Mouse (Mus musculus): ENCODE results near the gene Dlgap4. TPM values are rescaled to one million over a fixed set of nuclear protein-coding genes. Genes with fewer than 3 reads are reported as not detected.

Gene Dlgap4
- total and polyA plus RNA-seq, 2 experiments from 2014 or later: 166 to 173 TPM

- WGBS: 95% methylated on average over 9 of the region's 9 CpGs
- no peak for TF ChIP-seq CTCF (IDR thresholded peaks at IDR 0.05; ENCODE audit: low read depth)
- H3K9ac ChIP-seq (replicated peaks; ENCODE audit: low read length): no peak overlapping the region
- H3K9me3 ChIP-seq (ENCODE audit: low read length): no peaks in the 10 kb centered on the region
- DNase-seq (ENCODE audit: low spot score): no peak
- H3K4me2 ChIP-seq (ENCODE audit: low read depth, low read length): no peak overlapping the region
- H3K36me3 ChIP-seq (ENCODE audit: insufficient read depth, low read length): peaks cover 60% of the 10 kb centered on the region
- H3K27ac ChIP-seq: no peak overlapping the region
- H3K27me3 ChIP-seq (ENCODE audit: insufficient read depth, low read length): no peaks in the 10 kb centered on the region
- H3K4me1 ChIP-seq (ENCODE audit: insufficient read depth, low read length): no peaks in the 10 kb centered on the region
- ATAC-seq: no peak
- no peak overlapping the region for H3K4me3 ChIP-seq (ENCODE audit: low read length)
Observed at GRCm38 (mm10) chr2:156756937-156757336, 143.4 kb downstream of the Dlgap4 start.

GRCm38 (mm10) chr2:156760843-156761505 lies 147.5 kb downstream of the Dlgap4 start:
- Histone ChIP-seq H3K27me3 (ENCODE audit: insufficient read depth, low read length) (no peaks in the 10 kb centered on the region), H3K36me3 (ENCODE audit: insufficient read depth, low read length) (peaks cover 62% of the 10 kb centered on the region), H3K4me2 (ENCODE audit: low read depth, low read length) (no peak overlapping the region), H3K4me1 (ENCODE audit: insufficient read depth, low read length) (no peaks in the 10 kb centered on the region), H3K27ac (no peak overlapping the region), H3K9me3 (ENCODE audit: low read length) (no peaks in the 10 kb centered on the region), H3K4me3 (ENCODE audit: low read length) (no peak overlapping the region), H3K9ac (replicated peaks; ENCODE audit: low read length) (no peak overlapping the region)
- DNase-seq (ENCODE audit: low spot score) (no peak), ATAC-seq (no peak)
- WGBS: 90% methylated on average over 5 of the region's 5 CpGs
- TF ChIP-seq CTCF (IDR thresholded peaks at IDR 0.05; ENCODE audit: low read depth): peak; percentile 49

- Histone ChIP-seq H3K27me3 (ENCODE audit: insufficient read depth, low read length) (no peaks in the 10 kb centered on the region), H3K4me3 (ENCODE audit: low read length) (no peak overlapping the region), H3K36me3 (ENCODE audit: insufficient read depth, low read length) (peaks cover 55% of the 10 kb centered on the region), H3K4me1 (ENCODE audit: insufficient read depth, low read length) (no peaks in the 10 kb centered on the region), H3K27ac (peak overlapping the region; percentile 41), H3K9me3 (ENCODE audit: low read length) (no peaks in the 10 kb centered on the region), H3K4me2 (ENCODE audit: low read depth, low read length) (no peak overlapping the region), H3K9ac (replicated peaks; ENCODE audit: low read length) (no peak overlapping the region)
- ATAC-seq (no peak), DNase-seq (ENCODE audit: low spot score) (no peak)
- no peak for TF ChIP-seq CTCF (IDR thresholded peaks at IDR 0.05; ENCODE audit: low read depth)
- WGBS: 90% methylated on average over 17 of the region's 17 CpGs
Observed at GRCm38 (mm10) chr2:156761521-156762278, 148.2 kb downstream of the Dlgap4 start.

- DNase-seq (ENCODE audit: low spot score) (peak; percentile 16), ATAC-seq (no peak)
- H3K4me2 ChIP-seq (ENCODE audit: low read depth, low read length): no peak overlapping the region
- H3K9me3 ChIP-seq (ENCODE audit: low read length): no peaks in the 10 kb centered on the region
- H3K27ac ChIP-seq: peak overlapping the region; percentile 41; the same call in 1 of the 2 replicates
- no peaks in the 10 kb centered on the region for H3K4me1 ChIP-seq (ENCODE audit: insufficient read depth, low read length)
- H3K4me3 ChIP-seq (ENCODE audit: low read length): no peak overlapping the region
- no peaks in the 10 kb centered on the region for H3K27me3 ChIP-seq (ENCODE audit: insufficient read depth, low read length)
- no peak for TF ChIP-seq CTCF (IDR thresholded peaks at IDR 0.05; ENCODE audit: low read depth)
- no peak overlapping the region for H3K9ac ChIP-seq (replicated peaks; ENCODE audit: low read length)
- 70% methylated on average over 21 of the region's 21 CpGs for WGBS
- H3K36me3 ChIP-seq (ENCODE audit: insufficient read depth, low read length): peaks cover 47% of the 10 kb centered on the region
Observed at GRCm38 (mm10) chr2:156762499-156762898, 149.0 kb downstream of the Dlgap4 start.

- Histone ChIP-seq H3K4me1 (ENCODE audit: insufficient read depth, low read length) (no peaks in the 10 kb centered on the region), H3K27me3 (ENCODE audit: insufficient read depth, low read length) (no peaks in the 10 kb centered on the region), H3K9ac (replicated peaks; ENCODE audit: low read length) (no peak overlapping the region), H3K4me3 (ENCODE audit: low read length) (no peak overlapping the region), H3K36me3 (ENCODE audit: insufficient read depth, low read length) (peaks cover 43% of the 10 kb centered on the region), H3K27ac (peak overlapping the region; percentile 41; the same call in 1 of the 2 replicates), H3K4me2 (ENCODE audit: low read depth, low read length) (no peak overlapping the region), H3K9me3 (ENCODE audit: low read length) (no peaks in the 10 kb centered on the region)
- TF ChIP-seq CTCF (IDR thresholded peaks at IDR 0.05; ENCODE audit: low read depth): no peak
- WGBS: 65% methylated on average over 11 of the region's 11 CpGs
- DNase-seq (ENCODE audit: low spot score): peak; percentile 63
- peak; percentile 41; the same call in 1 of the 2 replicates for ATAC-seq
Observed at GRCm38 (mm10) chr2:156763101-156763500, 149.6 kb downstream of the Dlgap4 start.

- no peak for DNase-seq (ENCODE audit: low spot score)
- Histone ChIP-seq H3K4me2 (ENCODE audit: low read depth, low read length) (no peak overlapping the region), H3K4me1 (ENCODE audit: insufficient read depth, low read length) (no peaks in the 10 kb centered on the region), H3K4me3 (ENCODE audit: low read length) (no peak overlapping the region), H3K36me3 (ENCODE audit: insufficient read depth, low read length) (peaks cover 36% of the 10 kb centered on the region), H3K9me3 (ENCODE audit: low read length) (no peaks in the 10 kb centered on the region), H3K27me3 (ENCODE audit: insufficient read depth, low read length) (no peaks in the 10 kb centered on the region), H3K9ac (replicated peaks; ENCODE audit: low read length) (no peak overlapping the region), H3K27ac (no peak overlapping the region)
- 93% methylated on average over 10 of the region's 10 CpGs for WGBS
- peak; percentile 27; the same call in 1 of the 2 replicates for ATAC-seq
- no peak for TF ChIP-seq CTCF (IDR thresholded peaks at IDR 0.05; ENCODE audit: low read depth)
Observed at GRCm38 (mm10) chr2:156764022-156764421, 150.5 kb downstream of the Dlgap4 start.
